Mouse (Mus musculus): ENCODE measurements around the gene Itk. TPM values are rescaled to one million over a fixed set of nuclear protein-coding genes. Genes with fewer than 3 reads are reported as not detected.

The Itk gene
- polyA plus RNA-seq, 1 experiment from 2014 or later: 0.09 TPM

- DNase-seq (ENCODE audit: low spot score): no peak
- no peaks in the 10 kb centered on the region for H3K27me3 ChIP-seq (ENCODE audit: insufficient read depth, poor library complexity, severe bottlenecking)
- no peaks in the 10 kb centered on the region for H3K9me3 ChIP-seq
- H3K4me3 ChIP-seq: no peak overlapping the region
- WGBS: 86% methylated on average over 9 of the region's 9 CpGs
- no peaks in the 10 kb centered on the region for H3K4me1 ChIP-seq
- no peak overlapping the region for H3K27ac ChIP-seq
- no peaks in the 10 kb centered on the region for H3K36me3 ChIP-seq
Observed at GRCm38 (mm10) chr11:46289561-46289960, 99.8 kb downstream of the Itk start.

GRCm38 (mm10) chr11:46289022-46289421 is 100.3 kb downstream of the Itk start:
- H3K4me3 ChIP-seq: no peak overlapping the region
- DNase-seq (ENCODE audit: low spot score): no peak
- H3K9me3 ChIP-seq: no peaks in the 10 kb centered on the region
- H3K27ac ChIP-seq: no peak overlapping the region
- WGBS: 80% methylated on average over 4 of the region's 4 CpGs
- no peaks in the 10 kb centered on the region for H3K36me3 ChIP-seq
- H3K4me1 ChIP-seq: no peaks in the 10 kb centered on the region
- no peaks in the 10 kb centered on the region for H3K27me3 ChIP-seq (ENCODE audit: insufficient read depth, poor library complexity, severe bottlenecking)

DNA sequence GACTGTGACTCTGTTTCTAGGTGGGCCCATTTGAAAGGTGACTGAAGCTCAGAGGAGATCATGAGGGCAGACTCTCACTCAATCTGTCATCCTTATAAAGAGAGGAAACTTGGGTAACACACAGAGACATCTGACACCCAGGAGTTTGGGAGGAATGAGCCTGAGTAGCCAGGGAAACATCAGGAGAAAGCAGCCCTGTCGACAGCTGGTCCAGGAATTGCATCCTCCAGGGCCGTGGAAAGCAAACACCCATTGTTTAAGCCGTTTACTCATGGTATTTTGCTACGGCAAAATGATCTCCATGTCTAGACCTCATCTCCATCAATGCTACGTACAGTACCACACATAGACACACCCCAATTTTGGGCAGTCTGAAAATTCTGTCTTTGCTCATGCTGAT is 101.2 kb downstream of the Itk start:
- no peaks in the 10 kb centered on the region for H3K9me3 ChIP-seq
- 67% methylated on average over 5 of the region's 5 CpGs for WGBS
- H3K27ac ChIP-seq: no peak overlapping the region
- no peaks in the 10 kb centered on the region for H3K4me1 ChIP-seq
- no peaks in the 10 kb centered on the region for H3K36me3 ChIP-seq
- DNase-seq (ENCODE audit: low spot score): no peak
- H3K27me3 ChIP-seq (ENCODE audit: insufficient read depth, poor library complexity, severe bottlenecking): no peaks in the 10 kb centered on the region
- no peak overlapping the region for H3K4me3 ChIP-seq

DNA sequence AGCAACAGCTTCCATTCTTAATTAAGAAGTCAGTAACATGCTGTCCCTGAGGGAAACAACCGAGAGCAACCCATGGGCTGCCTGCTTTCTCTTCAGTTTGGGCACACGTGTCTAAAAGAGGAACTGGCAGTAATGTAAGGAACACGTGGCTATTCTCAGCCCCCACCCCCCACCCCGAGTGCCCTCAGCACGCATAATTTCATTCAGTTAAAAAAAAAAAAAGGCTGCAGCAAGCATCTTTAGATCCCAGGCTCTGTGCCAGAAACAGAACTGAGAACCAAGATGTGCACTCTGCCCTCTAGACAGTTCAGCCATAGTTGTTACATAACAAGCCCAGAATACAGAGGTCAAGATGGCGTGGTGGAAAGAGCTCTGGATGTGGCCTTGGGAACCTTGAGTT is 102.5 kb downstream of the Itk start:
- DNase-seq (ENCODE audit: low spot score): no peak
- Histone ChIP-seq H3K4me3 (no peak overlapping the region), H3K4me1 (no peaks in the 10 kb centered on the region), H3K9me3 (no peaks in the 10 kb centered on the region), H3K27me3 (ENCODE audit: insufficient read depth, poor library complexity, severe bottlenecking) (no peaks in the 10 kb centered on the region), H3K36me3 (no peaks in the 10 kb centered on the region), H3K27ac (no peak overlapping the region)
- WGBS: 79% methylated on average over 6 of the region's 6 CpGs

- WGBS: 86% methylated on average over 6 of the region's 6 CpGs
- no peaks in the 10 kb centered on the region for H3K27me3 ChIP-seq (ENCODE audit: insufficient read depth, poor library complexity, severe bottlenecking)
Observed at GRCm38 (mm10) chr11:46283800-46284199, 105.5 kb downstream of the Itk start.

GRCm38 (mm10) chr11:46282612-46283011 is 106.7 kb downstream of the Itk start:
- Histone ChIP-seq H3K36me3 (0 out of 2 replicates have a peak, but pooled peaks cover 4% of the 10 kb centered on the region), H3K4me3 (no peak overlapping the region), H3K27ac (no peak overlapping the region), H3K27me3 (ENCODE audit: insufficient read depth, poor library complexity, severe bottlenecking) (no peaks in the 10 kb centered on the region), H3K9me3 (no peaks in the 10 kb centered on the region), H3K4me1 (no peaks in the 10 kb centered on the region)
- WGBS: 82% methylated on average over 5 of the region's 5 CpGs
- DNase-seq (ENCODE audit: low spot score): no peak

More at GRCm38 (mm10) chr11:46283800-46284199, 105.5 kb downstream of the Itk start:
- DNase-seq (ENCODE audit: low spot score): no peak
- Histone ChIP-seq H3K36me3 (no peaks in the 10 kb centered on the region), H3K27ac (no peak overlapping the region), H3K4me1 (no peaks in the 10 kb centered on the region), H3K9me3 (no peaks in the 10 kb centered on the region), H3K4me3 (no peak overlapping the region)

DNA sequence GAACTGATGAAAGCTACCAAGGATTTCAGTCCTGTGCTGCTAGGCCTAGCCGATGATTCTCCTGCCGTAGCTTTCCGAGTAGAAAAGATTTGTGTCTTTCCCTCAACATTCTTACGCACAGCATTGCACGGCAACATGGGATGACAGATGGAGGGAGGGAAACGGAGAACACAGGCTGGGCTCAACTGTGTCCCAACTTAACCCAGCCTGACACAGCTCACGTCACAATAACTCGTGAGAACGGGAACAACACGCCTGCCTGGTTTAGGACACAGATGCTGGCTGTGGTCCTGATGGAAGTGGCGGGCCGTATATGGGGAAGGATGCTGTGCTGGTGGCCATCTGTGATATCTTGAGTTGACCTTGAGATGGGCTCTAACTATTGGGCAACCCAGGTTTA is 110.6 kb downstream of the Itk start:
- H3K9me3 ChIP-seq: no peaks in the 10 kb centered on the region
- 86% methylated on average over 12 of the region's 12 CpGs for WGBS
- no peak for DNase-seq (ENCODE audit: low spot score)
- H3K27ac ChIP-seq: no peak overlapping the region
- H3K27me3 ChIP-seq (ENCODE audit: insufficient read depth, poor library complexity, severe bottlenecking): no peaks in the 10 kb centered on the region
- 0 out of 2 replicates have a peak, but pooled peaks cover 4% of the 10 kb centered on the region for H3K36me3 ChIP-seq
- H3K4me3 ChIP-seq: no peak overlapping the region
- H3K4me1 ChIP-seq: 0 out of 2 replicates have a peak, but pooled peaks cover 4% of the 10 kb centered on the region

GRCm38 (mm10) chr11:46278140-46278539 is 111.2 kb downstream of the Itk start:
- no peak for DNase-seq (ENCODE audit: low spot score)
- Histone ChIP-seq H3K4me1 (0 out of 2 replicates have a peak, but pooled peaks cover 4% of the 10 kb centered on the region), H3K9me3 (no peaks in the 10 kb centered on the region), H3K4me3 (no peak overlapping the region), H3K27me3 (ENCODE audit: insufficient read depth, poor library complexity, severe bottlenecking) (no peaks in the 10 kb centered on the region), H3K27ac (no peak overlapping the region), H3K36me3 (0 out of 2 replicates have a peak, but pooled peaks cover 4% of the 10 kb centered on the region)
- WGBS: 75% methylated on average over 5 of the region's 5 CpGs

DNA sequence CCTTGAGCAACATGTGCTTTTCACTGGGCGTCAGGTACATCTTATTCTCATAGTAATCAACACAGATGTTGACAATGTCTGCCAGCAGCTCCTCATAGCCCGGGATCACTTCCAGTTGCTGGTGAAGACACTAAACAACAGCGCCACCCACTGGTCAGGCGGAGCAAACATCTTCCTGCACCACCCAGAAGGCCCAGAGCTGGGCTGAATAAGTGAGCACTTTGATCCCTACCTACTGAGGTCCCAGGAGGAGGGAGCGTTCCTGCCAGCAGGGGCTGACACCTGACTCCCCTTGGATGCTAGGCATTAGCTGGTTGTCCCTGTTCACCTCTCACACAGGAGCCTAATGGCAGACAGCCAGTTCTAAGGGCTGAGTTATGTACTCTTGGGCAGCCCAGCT is 112.5 kb downstream of the Itk start:
- H3K4me3 ChIP-seq: no peak overlapping the region
- no peak overlapping the region for H3K27ac ChIP-seq
- WGBS: 32% methylated on average over 5 of the region's 5 CpGs
- H3K4me1 ChIP-seq: 0 out of 2 replicates have a peak, but pooled peaks cover 4% of the 10 kb centered on the region
- 0 out of 2 replicates have a peak, but pooled peaks cover 4% of the 10 kb centered on the region for H3K36me3 ChIP-seq
- DNase-seq (ENCODE audit: low spot score): no peak
- no peaks in the 10 kb centered on the region for H3K27me3 ChIP-seq (ENCODE audit: insufficient read depth, poor library complexity, severe bottlenecking)
- no peaks in the 10 kb centered on the region for H3K9me3 ChIP-seq

DNA sequence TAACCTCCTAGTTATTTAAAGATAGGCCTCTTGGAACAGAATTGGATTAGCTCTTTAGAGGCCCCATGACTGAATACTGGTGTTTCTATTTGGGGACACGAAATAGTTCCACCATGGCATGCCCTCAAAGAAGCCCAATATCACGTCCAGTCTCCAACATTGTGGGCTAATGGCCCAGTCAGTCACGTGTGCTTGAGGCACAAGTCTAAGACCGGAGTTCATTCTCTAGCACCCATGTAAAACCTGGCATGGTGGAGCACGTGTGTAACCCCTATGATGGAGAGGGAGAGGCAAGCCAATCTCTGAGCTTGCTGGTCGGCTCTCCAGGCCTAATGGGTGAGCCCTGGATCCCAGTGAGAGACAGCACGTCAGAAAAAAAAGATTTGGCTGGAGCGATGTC is 113.1 kb downstream of the Itk start:
- H3K27me3 ChIP-seq (ENCODE audit: insufficient read depth, poor library complexity, severe bottlenecking): no peaks in the 10 kb centered on the region
- no peak for DNase-seq (ENCODE audit: low spot score)
- H3K9me3 ChIP-seq: no peaks in the 10 kb centered on the region
- 0 out of 2 replicates have a peak, but pooled peaks cover 4% of the 10 kb centered on the region for H3K4me1 ChIP-seq
- H3K4me3 ChIP-seq: no peak overlapping the region
- 0 out of 2 replicates have a peak, but pooled peaks cover 4% of the 10 kb centered on the region for H3K36me3 ChIP-seq
- no peak overlapping the region for H3K27ac ChIP-seq
- WGBS: 82% methylated on average over 8 of the region's 8 CpGs

GRCm38 (mm10) chr11:46275302-46275701 is 114.0 kb downstream of the Itk start:
- Histone ChIP-seq H3K27me3 (ENCODE audit: insufficient read depth, poor library complexity, severe bottlenecking) (no peaks in the 10 kb centered on the region), H3K36me3 (0 out of 2 replicates have a peak, but pooled peaks cover 4% of the 10 kb centered on the region), H3K4me3 (no peak overlapping the region), H3K4me1 (0 out of 2 replicates have a peak, but pooled peaks cover 4% of the 10 kb centered on the region), H3K9me3 (no peaks in the 10 kb centered on the region), H3K27ac (no peak overlapping the region)
- DNase-seq (ENCODE audit: low spot score): peak; percentile 90
- 14% methylated on average over 6 of the region's 6 CpGs for WGBS

Other genes starting within 250 kb of the Itk start
- gene Nipal4, start 223.0 kb downstream of the Itk start, polyA plus RNA-seq (2016; fragmentation: Nextera tagmentation; extraction: Ambion mirVana): 7.8 and 15.7 TPM in 2 replicates
- gene Fndc9, start 154.0 kb downstream of the Itk start, polyA plus RNA-seq (2016; fragmentation: Nextera tagmentation; extraction: Ambion mirVana): 0.07 and 0.18 TPM in 2 replicates
- 4.7 and 7.3 TPM in 2 replicates for gene Cyfip2, start 76.7 kb downstream of the Itk start, polyA plus RNA-seq (2016; fragmentation: Nextera tagmentation; extraction: Ambion mirVana)
- gene Fam71b, start 7.0 kb upstream of the Itk start, polyA plus RNA-seq (2016; fragmentation: Nextera tagmentation; extraction: Ambion mirVana): not detected in 2 replicates
- gene Med7, start 47.4 kb upstream of the Itk start, polyA plus RNA-seq (2016; fragmentation: Nextera tagmentation; extraction: Ambion mirVana): 67.5 and 79.6 TPM in 2 replicates
- 0.06 TPM in 1 of 2 replicates, not detected in the other for gene Havcr2, start 65.4 kb upstream of the Itk start, polyA plus RNA-seq (2016; fragmentation: Nextera tagmentation; extraction: Ambion mirVana)
- not detected in 2 replicates for gene Gm12169, start 134.7 kb upstream of the Itk start, polyA plus RNA-seq (2016; fragmentation: Nextera tagmentation; extraction: Ambion mirVana)
- 0.11 and 0.87 TPM in 2 replicates for gene BC053393, start 182.0 kb upstream of the Itk start, polyA plus RNA-seq (2016; fragmentation: Nextera tagmentation; extraction: Ambion mirVana)
- not detected in 2 replicates for gene Dppa1, start 239.7 kb upstream of the Itk start, polyA plus RNA-seq (2016; fragmentation: Nextera tagmentation; extraction: Ambion mirVana)